Mouse (Mus musculus) kidney, adult 18-20 months (tissue): Measurements from ENCODE around the gene Mief2.
A peak's percentile ranks its signal among the peaks of the same experiment; 100 is the strongest.

Source experiments
- DNase-seq: peaks from one replicate; pipeline ENCODE4 v3.0.0; 2021

Mief2 gene

GRCm38 (mm10) chr11:60728260-60728761 is at the start of gene Mief2:
Gene Mief2, plus strand, starts transcription at chr11:60728398.
- peak; percentile 96 for DNase-seq

DNA sequence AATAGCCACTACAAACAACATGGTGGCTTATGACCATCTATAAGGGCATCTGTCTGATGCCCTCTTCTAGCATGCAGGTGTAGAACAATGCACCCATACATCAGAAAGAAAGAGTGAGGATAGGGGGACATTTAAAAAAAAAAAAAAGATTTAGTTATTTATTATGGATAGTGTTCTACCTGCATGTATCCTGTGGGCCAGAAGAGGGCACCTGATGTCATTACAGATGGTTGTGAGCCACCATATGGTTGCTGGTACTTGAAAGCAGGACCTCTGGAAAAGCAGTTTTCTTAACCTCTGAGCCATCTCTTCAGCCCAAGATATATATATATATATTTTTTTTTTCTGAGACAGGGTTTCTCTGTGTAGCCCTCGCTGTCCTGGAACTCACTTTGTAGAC is 32.0 kb upstream of the Mief2 start:
- no peak for DNase-seq

GRCm38 (mm10) chr11:60697561-60697960 is 30.6 kb upstream of the Mief2 start:
- DNase-seq, result no peak

- DNase-seq, result peak; percentile 74
These were observed 29.2 kb upstream of the Mief2 start for GRCm38 (mm10) chr11:60698806-60699523.

- peak; percentile 84 for DNase-seq
These were observed 28.6 kb upstream of the Mief2 start, which contains the start of gene Llgl1 for GRCm38 (mm10) chr11:60699524-60700075. Gene Llgl1, plus strand, starts transcription at chr11:60699723.

DNA sequence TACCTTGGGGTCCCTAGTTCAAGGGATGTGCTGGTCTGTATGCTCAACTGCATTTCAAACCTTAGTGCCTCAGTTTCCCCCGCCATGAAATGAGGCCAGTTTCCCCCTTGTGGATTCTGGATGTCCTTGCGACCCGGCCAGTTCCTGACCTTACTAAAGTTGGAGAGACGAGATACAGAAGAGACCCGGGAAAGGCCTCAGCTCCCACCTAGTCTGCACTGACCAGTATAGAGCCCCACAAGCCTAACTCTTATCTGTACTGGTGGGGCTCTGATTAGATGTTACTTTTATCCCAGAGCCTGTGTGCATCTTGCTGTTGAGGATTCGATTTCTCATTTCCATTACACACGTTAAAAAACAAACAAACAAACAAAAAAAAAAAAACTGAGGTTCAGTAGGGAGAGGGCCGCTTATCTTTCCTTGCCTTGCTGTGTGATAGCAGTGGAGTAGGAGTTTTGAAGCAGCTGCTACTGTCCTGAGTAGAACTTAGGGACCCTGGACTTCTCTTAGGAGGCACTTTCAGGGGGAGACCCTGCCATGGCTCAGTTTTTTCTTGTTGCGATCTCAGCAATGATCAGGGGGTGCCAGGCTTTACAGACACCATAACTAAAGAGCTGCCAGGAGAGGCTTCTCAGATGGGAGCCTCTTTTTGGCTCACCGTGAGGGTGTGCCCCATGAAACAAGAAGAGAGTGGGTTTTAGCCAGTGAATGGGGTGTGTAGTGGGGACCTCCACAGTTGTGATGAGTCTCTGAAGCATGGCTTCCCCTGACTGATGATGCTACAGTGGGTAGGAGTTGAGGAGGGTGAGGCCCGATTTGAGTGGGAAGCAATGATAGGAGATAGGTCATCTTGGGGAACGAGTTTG is 27.6 kb upstream of the Mief2 start:
- no peak for DNase-seq

- DNase-seq, result no peak
These were observed 26.6 kb upstream of the Mief2 start for GRCm38 (mm10) chr11:60701611-60702010.

DNA sequence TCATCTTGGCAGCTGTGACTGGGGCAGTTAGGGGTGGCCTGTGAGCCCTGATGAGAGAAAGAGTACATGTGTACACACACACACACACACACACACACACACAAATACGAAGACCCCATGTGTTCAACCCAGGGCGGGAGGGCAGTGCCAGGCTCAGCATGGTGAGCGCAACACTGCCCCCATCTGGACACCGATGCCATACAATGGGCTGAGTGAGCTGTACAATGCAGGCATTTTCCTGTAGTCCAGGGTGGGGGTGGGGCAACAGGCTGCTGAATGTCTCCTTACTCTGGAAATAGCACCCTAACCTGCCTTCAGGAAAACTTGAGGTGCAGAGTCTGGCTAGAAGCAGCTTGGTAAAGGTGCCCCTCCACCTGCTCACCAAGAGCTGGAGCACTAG is 25.1 kb upstream of the Mief2 start:
- peak; percentile 66 for DNase-seq

GRCm38 (mm10) chr11:60704023-60704880 is 23.9 kb upstream of the Mief2 start:
- no peak for DNase-seq

GRCm38 (mm10) chr11:60705255-60705654 is 22.9 kb upstream of the Mief2 start:
- no peak for DNase-seq

- DNase-seq, result no peak
These were observed 22.1 kb upstream of the Mief2 start for GRCm38 (mm10) chr11:60706076-60706475.

GRCm38 (mm10) chr11:60706696-60707480 is 21.3 kb upstream of the Mief2 start:
- DNase-seq, result no peak

DNA sequence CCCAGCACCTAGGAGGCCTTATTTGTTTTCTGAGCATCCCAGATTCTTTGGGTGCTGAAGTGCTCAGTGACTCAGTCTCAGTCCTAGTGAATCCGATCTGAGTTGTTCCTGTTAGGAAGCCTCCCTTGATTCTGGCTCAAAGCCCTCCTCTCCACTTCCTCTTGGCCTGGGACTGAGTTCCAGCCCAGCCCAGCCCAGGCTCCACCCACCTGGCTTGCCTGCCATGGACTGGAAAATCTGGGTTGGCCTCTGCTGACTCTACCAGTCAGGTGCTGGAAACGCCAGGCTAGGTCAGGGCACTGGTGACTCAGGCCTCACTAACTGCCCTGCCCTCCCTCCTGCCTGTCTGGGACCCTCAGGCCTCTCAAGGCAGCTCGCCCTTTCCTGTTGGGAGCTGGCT is 20.5 kb upstream of the Mief2 start:
- DNase-seq, result peak; percentile 90

- DNase-seq, result no peak
These were observed 19.6 kb upstream of the Mief2 start for GRCm38 (mm10) chr11:60708631-60709030.

GRCm38 (mm10) chr11:60709481-60710465 is 18.4 kb upstream of the Mief2 start:
- no peak for DNase-seq

- no peak for DNase-seq
These were observed 17.0 kb upstream of the Mief2 start for GRCm38 (mm10) chr11:60711218-60711617.

DNA sequence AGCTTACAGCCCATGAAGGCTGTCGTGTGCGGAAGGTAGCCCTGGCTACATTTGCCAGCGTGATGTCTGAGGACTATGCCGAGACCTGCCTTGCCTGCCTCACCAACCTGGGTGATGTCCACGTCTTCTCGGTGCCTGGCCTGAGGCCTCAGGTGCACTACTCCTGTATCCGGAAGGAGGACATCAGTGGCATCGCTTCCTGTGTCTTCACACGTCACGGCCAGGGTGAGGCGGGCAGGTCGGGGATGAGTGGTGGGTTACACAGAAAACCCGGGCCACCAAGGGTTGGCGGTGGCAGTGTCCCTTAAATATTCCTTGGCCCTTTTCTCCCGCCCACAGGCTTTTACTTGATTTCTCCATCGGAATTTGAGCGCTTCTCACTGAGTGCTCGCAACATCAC is 16.2 kb upstream of the Mief2 start:
- DNase-seq, result no peak

DNA sequence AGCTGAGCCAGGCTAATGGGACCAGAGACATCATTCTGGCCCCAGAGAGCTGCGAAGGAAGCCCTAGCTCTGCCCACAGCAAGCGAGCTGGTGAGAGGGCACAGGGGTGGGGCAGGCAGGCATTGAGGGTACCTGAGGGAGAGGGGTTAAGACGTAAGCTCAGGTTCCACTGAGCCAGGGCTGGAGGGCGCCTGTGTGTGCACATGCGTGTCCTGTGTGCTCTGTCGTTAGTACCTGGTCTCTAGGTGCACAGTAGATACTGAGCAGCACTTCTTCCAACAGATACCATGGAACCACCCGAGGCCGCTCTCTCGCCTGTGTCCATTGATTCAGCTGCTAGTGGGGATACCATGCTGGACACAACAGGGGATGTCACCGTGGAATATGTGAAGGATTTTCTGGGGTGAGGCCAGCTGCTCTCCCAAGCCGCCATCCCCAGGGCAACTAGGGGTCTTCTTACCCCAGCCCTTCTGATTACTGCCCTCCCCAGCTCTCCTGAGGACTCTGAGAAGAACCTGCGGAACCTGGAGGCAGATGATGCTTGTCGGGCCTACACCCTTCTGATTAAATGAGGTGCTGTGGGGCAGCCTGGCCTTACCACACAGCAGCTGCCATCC is 15.5 kb upstream of the Mief2 start:
- DNase-seq, result no peak

DNA sequence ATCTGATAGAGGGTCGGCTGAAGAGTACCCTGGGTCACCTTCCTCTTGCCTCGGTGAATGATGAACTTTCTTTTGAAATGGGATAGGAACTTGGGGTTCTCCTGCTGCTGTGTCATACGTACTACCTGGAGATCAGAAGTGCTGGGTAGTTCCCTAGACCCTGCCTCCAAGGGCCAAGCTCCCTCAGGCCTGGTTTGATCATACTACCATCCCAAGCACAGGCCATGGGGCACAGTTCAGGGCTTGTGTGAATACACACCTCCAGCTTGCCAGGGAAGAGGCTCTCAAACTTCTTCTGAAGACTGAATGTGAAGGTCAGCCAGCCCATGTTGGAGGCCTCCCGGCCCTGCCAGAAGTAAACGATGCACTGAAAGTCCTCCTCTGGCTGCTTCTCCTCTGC is 12.4 kb upstream of the Mief2 start:
- no peak for DNase-seq

- no peak for DNase-seq
These were observed 8.9 kb upstream of the Mief2 start for GRCm38 (mm10) chr11:60719263-60719662.
